11 mouse cellular contexts compared by ENCODE assay signal in genomic region chr10:7727011-7727410, GRCm38 (mm10). TPM values are rescaled to one million over a fixed set of nuclear protein-coding genes. Genes with fewer than 3 reads are reported as not detected.
DNase-seq lines count a peak whose midpoint lies in the region; ATAC-seq lines count a peak whose summit lies in the region.
"Had no signal": no experiment of that assay in that cellular context is flagged by ENCODE, and none has a peak within 500 bp of the region (broad histone marks: within the 10 kb centered on the region; RNA-seq: fewer than 3 reads in every experiment).

No protein-coding gene starts in this region.

- H3K27me3 ChIP-seq in neural tube, embryonic 11.5 days (ENCODE audit: control insufficient read depth, insufficient read depth, low read length): no peaks in the 10 kb centered on the region
- no peaks in the 10 kb centered on the region for H3K27me3 ChIP-seq in forebrain, embryonic 13.5 days
- no peaks in the 10 kb centered on the region for H3K27me3 ChIP-seq in liver, embryonic 12.5 days (replicated peaks)

- H3K4me2 ChIP-seq in neural tube, embryonic 11.5 days (ENCODE audit: low read depth): peak overlapping the region; percentile 74
- peak overlapping the region; percentile 91 for H3K4me2 ChIP-seq in forebrain, embryonic 13.5 days
- H3K4me2 ChIP-seq in liver, embryonic 12.5 days: peak overlapping the region; percentile 90

- H3K9ac ChIP-seq in neural tube, embryonic 11.5 days (ENCODE audit: low read length): no peak overlapping the region
- H3K9ac ChIP-seq in forebrain, embryonic 13.5 days: peak overlapping the region; percentile 48
- peak overlapping the region; percentile 78 for H3K9ac ChIP-seq in liver, embryonic 12.5 days

- 33% methylated on average over 3 of the region's 3 CpGs for WGBS in neural tube, embryonic 11.5 days
- 25% methylated on average over 3 of the region's 3 CpGs for WGBS in forebrain, embryonic 13.5 days
- WGBS in liver, embryonic 12.5 days (ENCODE audit: insufficient replicate concordance): 18% methylated on average over 3 of the region's 3 CpGs

- no peaks in the 10 kb centered on the region for H3K9me3 ChIP-seq in neural tube, embryonic 11.5 days (ENCODE audit: control insufficient read depth, low read length)
- H3K9me3 ChIP-seq in forebrain, embryonic 13.5 days (replicated peaks): no peaks in the 10 kb centered on the region
- H3K9me3 ChIP-seq in liver, embryonic 12.5 days (replicated peaks): no peaks in the 10 kb centered on the region

- DNase-seq in neural tube, embryonic 11.5 days (ENCODE audit: low spot score): no peak
- no peak for DNase-seq in neural tube, embryonic 10.5 days (ENCODE audit: extremely low spot score, low spot score)
- no peak for DNase-seq in cerebellum, adult 18-20 months
- DNase-seq in frontal cortex, postnatal 10 days (ENCODE audit: low spot score in 2 of 2): no peak
- no peak for DNase-seq in cerebellum, adult 8-10 months
- DNase-seq in gastrocnemius, postnatal 10 days: no peak
- DNase-seq: cerebellum, adult 11 months; lung, postnatal 4 days; thymus, adult 2 months had no signal

- no peak for ATAC-seq in neural tube, embryonic 11.5 days (ENCODE audit: insufficient read depth, low FRiP score, low TSS enrichment)
- no peak for ATAC-seq in forebrain, embryonic 13.5 days
- no peak for ATAC-seq in liver, embryonic 12.5 days

- H3K4me3 ChIP-seq in neural tube, embryonic 11.5 days (ENCODE audit: low read depth, low read length): peak overlapping the region; percentile 58
- peak overlapping the region; percentile 82 for H3K4me3 ChIP-seq in forebrain, embryonic 13.5 days
- H3K4me3 ChIP-seq in liver, embryonic 12.5 days: peak overlapping the region; percentile 82

- H3K36me3 ChIP-seq in neural tube, embryonic 11.5 days (ENCODE audit: control insufficient read depth, insufficient read depth, low read length): no peaks in the 10 kb centered on the region
- H3K36me3 ChIP-seq in forebrain, embryonic 13.5 days (ENCODE audit: poor library complexity, severe bottlenecking): no peaks in the 10 kb centered on the region
- no peaks in the 10 kb centered on the region for H3K36me3 ChIP-seq in liver, embryonic 12.5 days

- no peak overlapping the region for H3K27ac ChIP-seq in neural tube, embryonic 11.5 days (ENCODE audit: low read depth, low read length)
- H3K27ac ChIP-seq in forebrain, embryonic 13.5 days: no peak overlapping the region
- 0 out of 2 replicates have a peak overlapping the region, but pooled peaks have one; percentile 48 for H3K27ac ChIP-seq in liver, embryonic 12.5 days

- H3K4me1 ChIP-seq in neural tube, embryonic 11.5 days (ENCODE audit: control insufficient read depth, insufficient read depth, low read length): no peaks in the 10 kb centered on the region; the same call in 1 of the 2 replicates
- peaks cover 27% of the 10 kb centered on the region for H3K4me1 ChIP-seq in forebrain, embryonic 13.5 days
- H3K4me1 ChIP-seq in liver, embryonic 12.5 days: peaks cover 31% of the 10 kb centered on the region

RNA-seq across cellular contexts. Expression of gene Katna1, which starts 1.2 kb away (rescaled TPM):
- polyA plus RNA-seq in neural tube, embryonic 11.5 days (2014; fragmentation: Nextera tagmentation; extraction: Ambion mirVana): 67.3 and 68.2 TPM in 2 replicates
- 50.0 and 52.3 TPM in 2 replicates for polyA plus RNA-seq in forebrain, embryonic 13.5 days (2015; fragmentation: Nextera tagmentation; extraction: Ambion mirVana)
- polyA plus RNA-seq in liver, embryonic 12.5 days (2016; fragmentation: Nextera tagmentation; extraction: Ambion mirVana): 41.1 and 42.1 TPM in 2 replicates
- 10 to 100 TPM; 12.8 to 15.1 TPM for total RNA-seq in gastrocnemius, postnatal 10 days (2021)

RNA-seq across cellular contexts. Expression of gene Lats1, which starts 46.0 kb away (rescaled TPM):
- polyA plus RNA-seq in neural tube, embryonic 11.5 days (2014; fragmentation: Nextera tagmentation; extraction: Ambion mirVana): 14.2 and 16.8 TPM in 2 replicates
- 10.0 and 10.5 TPM in 2 replicates for polyA plus RNA-seq in forebrain, embryonic 13.5 days (2015; fragmentation: Nextera tagmentation; extraction: Ambion mirVana)
- polyA plus RNA-seq in liver, embryonic 12.5 days (2016; fragmentation: Nextera tagmentation; extraction: Ambion mirVana): 5.1 and 5.2 TPM in 2 replicates
- 10 to 100 TPM; 16.9 to 21.8 TPM for total RNA-seq in gastrocnemius, postnatal 10 days (2021)

RNA-seq across cellular contexts. Expression of gene Pcmt1, which starts 46.1 kb away (rescaled TPM):
- 145 TPM in 2 replicates for polyA plus RNA-seq in neural tube, embryonic 11.5 days (2014; fragmentation: Nextera tagmentation; extraction: Ambion mirVana)
- 160 TPM in 2 replicates for polyA plus RNA-seq in forebrain, embryonic 13.5 days (2015; fragmentation: Nextera tagmentation; extraction: Ambion mirVana)
- 115 and 121 TPM in 2 replicates for polyA plus RNA-seq in liver, embryonic 12.5 days (2016; fragmentation: Nextera tagmentation; extraction: Ambion mirVana)
- 100 to 1,000 TPM in 1 of 2 experiments, 10 to 100 TPM in 1; 99.4 to 100 TPM for total RNA-seq in gastrocnemius, postnatal 10 days (2021)

RNA-seq across cellular contexts. Expression of gene Nup43, which starts 59.7 kb away (rescaled TPM):
- 57.3 and 66.2 TPM in 2 replicates for polyA plus RNA-seq in neural tube, embryonic 11.5 days (2014; fragmentation: Nextera tagmentation; extraction: Ambion mirVana)
- polyA plus RNA-seq in forebrain, embryonic 13.5 days (2015; fragmentation: Nextera tagmentation; extraction: Ambion mirVana): 54.0 and 58.6 TPM in 2 replicates
- polyA plus RNA-seq in liver, embryonic 12.5 days (2016; fragmentation: Nextera tagmentation; extraction: Ambion mirVana): 40.8 and 43.2 TPM in 2 replicates
- 10 to 100 TPM in 1 of 2 experiments, 1 to 10 TPM in 1; 8.2 to 11.3 TPM for total RNA-seq in gastrocnemius, postnatal 10 days (2021)
